Mouse (Mus musculus): ENCODE data around the gene Clasp2. TPM values are rescaled to one million over a fixed set of nuclear protein-coding genes. Genes with fewer than 3 reads are reported as not detected.
"Not testable (repeated sequence)": the region's sequence is repeated elsewhere in the genome, so short reads cannot be mapped to it uniquely, and the experiment has no call there.

The Clasp2 gene
- total and polyA plus RNA-seq, 3 experiments, result 28.7 to 209 (median 30.8) TPM

GRCm38 (mm10) chr9:113783674-113784073, 42.4 kb downstream of the Clasp2 start:
- TF ChIP-seq HCFC1 (IDR thresholded peaks at IDR 0.05; ENCODE audit: low read depth, low read length), result no peak
- TF ChIP-seq ELF1 (IDR thresholded peaks at IDR 0.05; ENCODE audit: low read depth, low read length), result no peak
- TF ChIP-seq E2F4 (IDR thresholded peaks at IDR 0.05; ENCODE audit: borderline replicate concordance, low read depth, low read length), result no peak
- TF ChIP-seq CTCF (IDR thresholded peaks at IDR 0.05 in 2 of 3, conservative IDR thresholded peaks at IDR 0.05 in 1 of 3; ENCODE audit: control insufficient read depth in 1 of 3, insufficient read depth in 1 of 3, low read depth in 2 of 3, low read length in 3 of 3, poor library complexity in 1 of 3, severe bottlenecking in 1 of 3), result no peak
- no peak for TF ChIP-seq MXI1 (IDR thresholded peaks at IDR 0.05; ENCODE audit: low read depth, low read length)
- no peak for TF ChIP-seq BHLHE40 (IDR thresholded peaks at IDR 0.05; ENCODE audit: borderline replicate concordance, low read depth, low read length)
- TF ChIP-seq ZC3H11A (IDR thresholded peaks at IDR 0.05; ENCODE audit: low read depth, low read length), result no peak
- no peak for TF ChIP-seq CHD1 (IDR thresholded peaks at IDR 0.05; ENCODE audit: low read depth, low read length)
- no peak for TF ChIP-seq UBTF (IDR thresholded peaks at IDR 0.05; ENCODE audit: borderline replicate concordance, insufficient read depth, low read depth, low read length)
- TF ChIP-seq MAX (IDR thresholded peaks at IDR 0.05; ENCODE audit: low read length), result no peak
- TF ChIP-seq SIN3A (IDR thresholded peaks at IDR 0.05; ENCODE audit: low read length), result no peak
- TF ChIP-seq TAL1 (IDR thresholded peaks at IDR 0.05; ENCODE audit: low read length), result no peak
- TF ChIP-seq ZNF384 (IDR thresholded peaks at IDR 0.05; ENCODE audit: low read depth, low read length), result no peak
- no peak for TF ChIP-seq NRF1 (IDR thresholded peaks at IDR 0.05; ENCODE audit: insufficient read depth, low read depth, low read length, poor library complexity, severe bottlenecking)
- no peak for TF ChIP-seq POLR2AphosphoS2 (IDR thresholded peaks at IDR 0.05; ENCODE audit: low read length)
- TF ChIP-seq TCF12 (IDR thresholded peaks at IDR 0.05; ENCODE audit: low read depth, low read length), result no peak
- no peak for TF ChIP-seq SMC3 (IDR thresholded peaks at IDR 0.05; ENCODE audit: low read depth, low read length)
- no peak for TF ChIP-seq MYB (IDR thresholded peaks at IDR 0.05; ENCODE audit: low read depth, low read length)
- peaks cover 6 to 8% of the 10 kb centered on the region in 2 experiments for H3K36me3 ChIP-seq (ENCODE audit: control insufficient read depth in 1 of 2, insufficient read depth in 2 of 2, low read length in 2 of 2)
- H3K79me2 ChIP-seq (ENCODE audit: control insufficient read depth, insufficient read depth, low read length, poor library complexity), result no peaks in the 10 kb centered on the region
- H3K4me1 ChIP-seq (ENCODE audit: control insufficient read depth in 1 of 2, insufficient read depth in 2 of 2, low read length in 2 of 2), result peaks cover 0 to 2% of the 10 kb centered on the region in 2 experiments; a peak in 1 of 4 replicates
- no peaks in the 10 kb centered on the region for H3K9me3 ChIP-seq (replicated peaks; ENCODE audit: insufficient read depth, low read length)
- H3K4me3 ChIP-seq (ENCODE audit: control insufficient read depth in 1 of 2, insufficient read depth in 1 of 2, low read depth in 2 of 2, low read length in 2 of 2), result no peak overlapping the region
- no peak for DNase-seq (ENCODE audit: low read depth, low spot score)
- no peak overlapping the region for H3K27ac ChIP-seq (ENCODE audit: control insufficient read depth, low read depth, low read length)
- no peaks in the 10 kb centered on the region for H3K27me3 ChIP-seq (ENCODE audit: control insufficient read depth in 1 of 2, insufficient read depth in 2 of 2, low read length in 2 of 2)
- H3K9ac ChIP-seq (ENCODE audit: control insufficient read depth, low read depth, low read length, poor library complexity, severe bottlenecking), result no peak overlapping the region

GRCm38 (mm10) chr9:113789283-113789682, 48.0 kb downstream of the Clasp2 start:
- not testable (repeated sequence) for H3K9me3 ChIP-seq (replicated peaks; ENCODE audit: insufficient read depth, low read length)

More at GRCm38 (mm10) chr9:113789283-113789682, 48.0 kb downstream of the Clasp2 start:
- H3K9ac ChIP-seq (ENCODE audit: control insufficient read depth, low read depth, low read length, poor library complexity, severe bottlenecking); H3K4me3 ChIP-seq (ENCODE audit: control insufficient read depth in 1 of 2, insufficient read depth in 1 of 2, low read depth in 2 of 2, low read length in 2 of 2); H3K4me1 ChIP-seq (ENCODE audit: control insufficient read depth in 1 of 2, insufficient read depth in 2 of 2, low read length in 2 of 2); H3K79me2 ChIP-seq (ENCODE audit: control insufficient read depth, insufficient read depth, low read length, poor library complexity); H3K27me3 ChIP-seq (ENCODE audit: control insufficient read depth in 1 of 2, insufficient read depth in 2 of 2, low read length in 2 of 2); DNase-seq (ENCODE audit: low read depth, low spot score); H3K27ac ChIP-seq (ENCODE audit: control insufficient read depth, low read depth, low read length); H3K36me3 ChIP-seq (ENCODE audit: control insufficient read depth in 1 of 2, insufficient read depth in 2 of 2, low read length in 2 of 2): not testable (repeated sequence)
- TF ChIP-seq MAFK (IDR thresholded peaks at IDR 0.05; ENCODE audit: borderline replicate concordance, low read depth, low read length), result peak; percentile 78

Data from MEL (cell line).